Mouse (Mus musculus) cerebellum, postnatal 10 days (tissue): ENCODE data around the gene Iqsec1.
A peak's percentile ranks its signal among the peaks of the same experiment; 100 is the strongest.
"Not testable (repeated sequence)": the region's sequence is repeated elsewhere in the genome, so short reads cannot be mapped to it uniquely, and the experiment has no call there.

Source experiments
- DNase-seq, 2 experiments: peaks; one replicate each; pipeline ENCODE4 v3.0.0; 2021; ENCODE audit warnings: mixed read lengths in 2 of 2

Iqsec1 gene

DNA sequence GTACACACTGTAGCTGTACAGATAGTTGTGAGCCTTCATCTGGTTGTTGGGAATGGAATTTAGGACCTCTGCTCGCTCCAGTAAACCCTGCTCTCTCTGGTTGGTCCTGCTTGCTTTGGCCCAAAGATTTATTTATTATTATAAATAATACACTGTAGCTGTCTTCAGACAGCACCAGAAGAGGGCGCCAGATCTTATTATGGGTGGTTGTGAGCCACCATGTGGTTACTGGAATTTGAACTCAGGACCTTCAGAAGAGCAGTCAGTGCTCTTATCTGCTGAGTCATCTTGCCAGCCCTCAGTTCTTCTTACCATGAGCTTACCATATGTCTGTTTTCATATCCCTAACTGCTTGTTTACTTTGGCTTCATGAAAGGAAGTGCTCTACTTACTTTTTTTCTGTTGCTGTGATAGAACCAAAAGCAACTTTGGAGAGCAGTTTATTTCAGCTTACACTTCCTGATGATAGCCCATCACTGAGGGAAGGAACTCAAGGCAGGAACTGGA, 332.1 kb downstream of the Iqsec1 start:
- peak; percentile 34 to 35 for DNase-seq

DNA sequence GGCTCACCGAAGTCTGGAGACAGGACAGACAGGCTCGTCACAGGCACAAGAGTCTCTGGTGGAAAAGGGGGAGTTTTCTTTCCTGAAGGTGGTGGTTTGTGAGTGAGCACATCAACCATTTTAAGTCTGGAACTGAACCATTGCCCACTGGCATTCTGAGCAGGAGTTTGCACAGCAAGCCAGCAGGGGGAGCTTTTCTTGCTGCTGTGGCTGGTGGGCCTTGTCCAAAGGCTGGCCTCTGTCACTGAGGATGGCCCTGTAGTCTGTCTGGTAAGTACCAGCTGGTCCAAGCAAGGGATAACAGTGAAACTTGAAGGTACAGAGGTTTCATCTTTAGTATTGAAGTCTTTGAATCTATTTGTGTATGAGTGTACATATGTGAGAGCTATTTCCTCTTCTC, 334.7 kb downstream of the Iqsec1 start:
- peak; percentile 82 for DNase-seq

GRCm38 (mm10) chr6:90650634-90651033, 337.9 kb downstream of the Iqsec1 start:
- no peak for DNase-seq

DNA sequence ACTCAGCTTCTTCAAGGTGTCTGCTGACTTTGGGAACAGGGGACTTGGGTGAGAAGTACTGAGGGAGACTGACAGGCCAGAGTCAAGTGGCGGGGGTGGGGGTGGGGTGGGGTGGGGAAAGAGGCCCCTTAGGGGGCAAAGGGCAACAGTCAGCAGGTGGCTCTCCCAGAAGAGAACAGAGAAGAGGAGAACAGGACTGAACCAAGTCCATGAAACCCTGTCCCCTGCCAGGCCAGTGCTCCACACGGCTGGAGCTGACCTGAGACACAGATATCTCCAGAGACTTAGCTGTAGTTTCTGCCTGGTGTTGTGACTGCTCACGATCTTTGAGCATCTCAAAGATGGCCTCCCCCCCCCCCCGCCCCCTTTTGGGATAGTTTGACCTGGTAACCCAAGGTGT, 339.2 kb downstream of the Iqsec1 start:
- no peak for DNase-seq

DNA sequence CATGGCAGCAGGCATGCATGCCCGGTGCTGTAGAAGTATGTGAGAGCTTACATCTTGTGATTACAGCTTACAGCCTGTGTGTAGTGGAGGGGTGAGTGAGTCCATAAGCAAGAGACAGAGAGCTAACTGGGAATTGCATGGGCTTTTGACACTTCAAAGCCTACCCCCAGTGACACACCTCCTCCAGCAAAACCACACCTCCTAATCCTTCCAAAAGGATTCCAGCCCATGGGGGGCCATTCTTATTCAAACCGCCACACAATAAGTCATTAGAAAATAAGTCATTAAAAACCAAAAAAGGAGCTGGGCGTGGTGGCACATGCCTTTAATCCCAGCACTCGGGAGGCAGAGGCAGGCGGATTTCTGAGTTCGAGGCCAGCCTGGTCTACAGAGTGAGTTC, 340.1 kb downstream of the Iqsec1 start:
- DNase-seq = no peak

GRCm38 (mm10) chr6:90644965-90645364, 343.5 kb downstream of the Iqsec1 start:
- DNase-seq = peak in 1 of 2 experiments; percentile 29

GRCm38 (mm10) chr6:90643057-90643456, 345.4 kb downstream of the Iqsec1 start:
- DNase-seq = no peak

GRCm38 (mm10) chr6:90635611-90636010, 352.9 kb downstream of the Iqsec1 start:
- DNase-seq = no peak

DNA sequence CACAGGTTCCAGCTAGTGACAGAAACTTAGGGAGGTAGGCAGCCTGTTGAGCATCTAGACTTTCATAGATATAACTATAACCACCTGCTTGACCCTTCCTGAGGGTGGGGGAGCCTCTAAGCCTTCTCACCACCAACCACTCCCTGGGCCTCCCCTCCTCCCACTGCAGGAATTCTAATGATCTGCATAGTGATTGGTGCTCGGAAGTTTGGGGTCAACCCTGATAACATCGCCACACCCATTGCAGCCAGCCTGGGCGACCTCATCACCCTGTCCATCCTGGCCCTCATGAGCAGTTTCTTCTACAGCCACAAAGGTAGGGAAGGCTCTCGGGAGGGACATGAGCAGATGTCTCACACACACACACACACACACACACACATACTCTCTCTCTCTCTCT, 353.4 kb downstream of the Iqsec1 start:
- no peak for DNase-seq

DNA sequence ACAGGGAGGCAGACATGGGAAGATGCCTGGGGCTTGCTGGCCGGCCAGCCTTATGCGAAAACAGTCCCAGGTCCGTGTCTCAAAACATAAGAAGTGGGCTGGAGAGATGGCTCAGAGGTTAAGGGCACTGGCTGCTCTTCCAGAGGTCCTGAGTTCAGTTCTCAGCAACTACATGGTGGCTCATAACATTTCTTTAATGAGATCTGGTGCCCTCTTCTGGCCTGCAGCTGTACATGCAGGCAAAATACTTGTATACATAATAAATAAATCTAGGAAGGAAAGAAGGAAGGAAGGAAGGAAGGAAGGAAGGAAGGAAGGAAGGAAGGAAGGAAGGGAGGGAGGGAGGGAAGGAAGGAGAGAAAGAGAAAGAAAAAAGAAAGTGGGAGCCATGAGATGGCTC, 356.0 kb downstream of the Iqsec1 start:
- DNase-seq = not testable (repeated sequence)

DNA sequence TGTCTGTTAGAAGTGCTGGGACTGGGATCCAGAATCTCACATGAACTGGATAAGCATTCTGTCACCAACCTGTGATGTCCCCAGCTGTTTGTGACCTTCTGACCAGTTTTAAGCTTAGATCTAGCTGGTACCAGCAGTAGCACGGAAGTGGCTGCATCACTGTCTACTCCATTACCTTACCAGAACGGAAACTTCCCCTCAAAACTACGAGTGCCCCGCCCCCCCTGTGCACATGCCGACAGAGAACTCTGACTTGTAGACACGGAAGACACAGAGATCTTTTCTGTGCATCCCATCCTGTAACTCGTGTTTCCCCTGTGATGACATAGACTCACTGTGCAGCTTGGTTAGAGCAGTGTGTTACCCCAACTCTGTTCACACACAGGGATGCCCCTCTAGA, 358.1 kb downstream of the Iqsec1 start:
- no peak for DNase-seq

- DNase-seq = no peak
Measured at GRCm38 (mm10) chr6:90629506-90629905, 359.0 kb downstream of the Iqsec1 start.

- DNase-seq = no peak
Measured at GRCm38 (mm10) chr6:90627556-90627955, 360.9 kb downstream of the Iqsec1 start.

GRCm38 (mm10) chr6:90625207-90625994, 363.1 kb downstream of the Iqsec1 start:
- no peak for DNase-seq

DNA sequence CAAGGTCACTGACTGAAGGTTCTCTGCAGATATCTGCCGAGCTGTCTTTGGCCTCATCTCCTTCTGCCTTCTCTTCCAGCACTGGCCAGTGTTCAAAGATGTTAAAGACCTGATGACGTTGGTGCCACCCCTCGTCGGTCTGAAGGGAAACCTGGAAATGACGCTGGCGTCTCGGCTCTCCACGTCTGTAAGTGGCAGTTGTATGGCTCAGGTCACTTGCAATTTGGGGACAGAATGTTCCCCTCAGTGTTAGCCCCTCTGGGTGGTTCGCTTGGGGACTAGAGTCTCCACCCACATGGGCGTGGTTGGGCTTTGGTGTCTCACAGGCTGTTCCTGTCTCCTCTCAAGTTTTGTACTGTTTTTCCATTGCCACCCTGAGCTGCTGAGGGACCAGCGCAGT, 363.8 kb downstream of the Iqsec1 start:
- no peak for DNase-seq

- peak; percentile 58 to 70 for DNase-seq
Measured at GRCm38 (mm10) chr6:90624184-90624583, 364.3 kb downstream of the Iqsec1 start.

GRCm38 (mm10) chr6:90623456-90623836, 365.0 kb downstream of the Iqsec1 start:
- DNase-seq = no peak

DNA sequence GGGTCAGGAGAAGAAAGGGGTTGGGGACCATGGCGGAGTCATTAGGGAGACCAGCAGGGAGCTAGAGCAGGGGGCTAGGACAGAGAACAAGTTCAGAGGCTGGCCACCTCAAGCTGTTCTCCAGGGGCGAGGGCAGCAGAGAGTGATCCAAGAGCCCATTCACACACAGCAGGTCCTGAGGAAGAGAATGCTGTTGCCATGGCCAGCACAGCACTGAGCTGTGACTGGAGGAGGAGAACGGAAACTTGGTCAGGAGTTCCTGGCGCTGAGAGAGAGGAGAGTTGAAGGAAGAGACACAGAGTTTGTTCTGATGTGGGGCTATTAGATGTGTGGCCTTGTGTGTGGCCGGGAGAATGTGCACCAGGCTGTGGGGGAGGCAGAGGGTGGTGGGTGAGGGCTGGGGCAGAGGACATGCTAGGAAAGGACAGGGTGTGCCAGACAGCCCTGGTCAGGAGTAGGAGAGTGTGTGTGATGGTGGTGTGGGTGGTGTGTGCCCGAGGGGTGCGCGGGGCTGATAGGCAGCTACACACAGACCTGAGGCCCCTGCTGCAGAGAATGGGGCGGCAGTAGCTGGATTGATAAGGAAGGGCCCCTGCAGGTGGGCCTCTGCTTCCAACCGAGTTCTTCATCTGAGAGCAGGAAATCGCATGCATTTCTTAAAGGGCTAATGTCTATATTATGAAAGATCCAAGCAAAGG, 365.6 kb downstream of the Iqsec1 start:
- DNase-seq = no peak

- DNase-seq = no peak
Measured at GRCm38 (mm10) chr6:90621584-90621890, 366.9 kb downstream of the Iqsec1 start.

DNA sequence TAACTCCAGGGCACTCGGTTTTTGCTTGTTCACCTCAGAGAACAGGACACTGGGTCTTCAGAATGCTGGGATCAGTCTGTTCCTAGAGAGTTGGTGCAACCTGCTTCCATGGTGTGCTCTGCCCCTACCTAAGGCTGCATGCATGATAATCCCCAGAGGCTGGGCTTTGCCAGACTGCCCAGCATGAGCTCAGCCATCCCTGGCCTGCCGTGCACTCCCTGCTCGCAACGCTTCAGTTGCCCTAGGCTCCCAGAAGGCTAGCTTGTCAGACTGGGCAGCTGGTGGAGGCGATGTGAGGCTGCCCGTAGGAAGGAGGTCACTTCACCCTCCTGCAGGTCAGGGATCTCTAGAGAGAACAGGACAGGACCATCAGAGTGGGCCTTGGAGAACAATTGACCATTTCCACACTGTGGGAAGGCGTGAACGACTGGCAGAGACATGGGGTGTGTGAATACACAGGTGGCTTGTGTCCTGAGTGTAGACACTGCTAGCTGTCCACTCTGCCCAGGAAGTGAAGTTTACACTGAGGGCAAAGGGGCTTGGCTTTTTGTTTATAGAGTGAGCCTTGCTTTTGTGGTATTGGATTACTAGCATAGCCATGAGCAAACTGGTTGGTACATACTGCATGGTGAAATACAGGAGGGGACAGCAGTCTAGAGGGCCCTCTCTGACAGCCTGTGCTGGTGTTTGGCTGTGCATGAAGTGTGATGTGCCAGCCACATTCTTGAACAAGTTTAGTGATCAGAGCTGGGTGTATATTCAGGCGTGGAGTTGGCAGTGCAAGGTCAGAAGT, 367.5 kb downstream of the Iqsec1 start:
- no peak for DNase-seq

GRCm38 (mm10) chr6:90619936-90620335, 368.5 kb downstream of the Iqsec1 start:
- no peak for DNase-seq

DNA sequence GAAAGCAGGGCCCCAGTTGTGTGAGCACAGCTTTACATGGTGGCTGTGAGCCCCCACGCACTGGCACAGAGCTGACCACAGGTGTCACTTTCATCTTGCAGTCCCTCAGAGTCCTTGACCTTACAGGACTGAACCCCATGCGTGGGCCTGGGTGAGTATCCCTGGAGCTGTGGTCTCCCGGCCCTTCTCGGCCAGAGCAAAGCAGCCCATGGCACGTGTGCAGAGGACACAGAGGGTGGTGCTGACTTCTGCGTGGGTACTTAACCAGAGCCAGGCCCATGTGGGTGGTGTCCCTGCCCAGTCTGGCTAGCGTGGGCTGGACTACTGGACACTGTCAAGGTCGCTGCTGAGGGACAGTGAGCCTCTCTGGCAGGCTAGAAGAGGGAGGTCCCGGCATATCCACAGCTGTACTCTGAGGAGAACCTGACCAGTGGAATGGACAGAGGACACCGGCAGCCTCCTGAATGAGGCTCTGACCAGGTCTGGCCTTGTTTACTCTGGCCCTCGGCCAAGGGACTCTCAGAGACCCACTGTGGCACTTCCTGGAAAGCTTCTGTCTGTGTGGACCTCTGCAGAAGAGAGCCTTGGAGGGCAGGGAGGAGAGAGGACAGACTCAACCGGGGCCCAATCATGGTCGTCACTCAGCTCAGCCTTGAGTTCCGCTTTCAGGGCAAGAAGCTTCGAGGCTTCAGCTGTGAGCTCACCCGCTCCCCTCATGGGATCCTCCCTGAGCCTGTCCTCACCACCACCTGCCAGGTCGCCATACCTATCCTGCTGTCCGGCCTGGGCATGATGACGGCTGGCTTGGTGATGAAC, 369.5 kb downstream of the Iqsec1 start:
- DNase-seq = no peak

DNA sequence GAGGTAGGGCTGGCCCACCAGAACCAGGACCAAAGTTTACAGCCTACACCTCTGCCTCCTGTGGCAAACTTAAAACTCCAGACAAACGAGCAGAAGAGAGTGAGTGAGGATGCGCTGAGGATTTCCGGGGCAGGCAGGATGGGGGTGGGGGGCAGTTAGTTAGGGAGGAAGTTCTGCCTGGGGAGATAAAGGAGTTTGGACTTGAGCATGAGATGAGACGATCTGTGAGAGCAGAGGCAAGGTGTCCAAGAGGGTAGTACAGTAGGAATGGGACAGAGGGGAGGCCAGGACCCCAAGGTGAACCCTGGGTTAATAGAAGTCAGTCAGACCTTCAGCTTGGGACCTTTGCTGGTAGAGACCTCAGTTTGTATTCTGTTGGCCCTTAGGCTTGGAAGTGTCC, 370.2 kb downstream of the Iqsec1 start:
- no peak for DNase-seq
